Mouse (Mus musculus) left cerebral cortex, postnatal 36 days (tissue): Measurements from ENCODE around the gene Ttc29. TPM values are rescaled to one million over a fixed set of nuclear protein-coding genes. Genes with fewer than 3 reads are reported as not detected.

ENCODE experiments used
- DNase-seq, 2 experiments: peaks; one replicate each; pipeline ENCODE4 v3.0.0; 2021 to 2022; ENCODE audit warnings: low spot score in 2 of 2, mixed read lengths in 1 of 2
- intact Hi-C: fragments of 180-260 bp; cut with DNase I; formaldehyde crosslinking; loops from one replicate; pipeline ENCODE4 v1.15.1; 2025
- total RNA-seq, 2 experiments: library from RNA; stranded (reverse); gene quantifications; 2 replicates each; pipeline ENCODE4 v1.2.3; 2021

Gene Ttc29
- total RNA-seq, 2 experiments from 2014 or later = 0.74 TPM; not detected in 1

DNA sequence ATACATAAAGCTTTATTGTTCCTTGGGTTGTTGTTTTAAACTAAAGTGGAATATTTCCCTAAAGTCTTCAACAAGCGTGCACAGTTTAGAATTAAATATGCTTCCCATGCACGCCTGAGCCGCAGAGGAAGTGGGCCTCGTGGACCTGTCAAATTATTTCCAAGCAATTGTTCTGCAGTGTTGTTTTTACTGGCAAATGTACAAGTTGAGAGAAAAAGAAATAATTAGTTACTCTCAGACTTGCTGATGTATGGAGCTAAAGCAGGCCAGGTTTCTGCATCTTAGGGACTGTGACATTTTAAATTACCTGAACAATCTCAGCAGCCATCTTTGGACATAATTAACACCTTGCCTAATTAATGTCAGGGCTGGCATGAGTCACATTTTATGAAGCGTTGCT, 58.3 kb downstream of the Ttc29 start:
- intact Hi-C loops = no loop called here
- no peak for DNase-seq

DNA sequence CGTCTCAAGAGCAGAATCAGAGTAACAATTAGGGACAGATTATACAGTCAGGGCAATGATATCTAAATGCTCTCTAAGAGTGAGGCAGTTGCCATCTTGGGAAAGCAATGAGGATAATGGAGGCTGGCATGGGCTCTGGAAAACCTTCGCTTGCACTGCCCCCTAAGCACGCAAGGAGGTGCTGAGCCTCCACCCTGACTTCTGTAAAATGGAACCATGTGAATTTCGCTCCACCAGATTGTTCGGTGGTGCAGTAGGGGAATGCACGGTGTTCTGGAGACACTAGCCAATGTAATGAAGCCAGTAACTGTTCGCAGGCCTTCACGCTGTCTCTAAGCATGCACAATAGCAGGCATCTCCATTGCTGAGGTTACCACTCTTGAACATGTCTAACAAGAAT, 63.0 kb downstream of the Ttc29 start:
- no peak for DNase-seq
- intact Hi-C loops = no loop called here

DNA sequence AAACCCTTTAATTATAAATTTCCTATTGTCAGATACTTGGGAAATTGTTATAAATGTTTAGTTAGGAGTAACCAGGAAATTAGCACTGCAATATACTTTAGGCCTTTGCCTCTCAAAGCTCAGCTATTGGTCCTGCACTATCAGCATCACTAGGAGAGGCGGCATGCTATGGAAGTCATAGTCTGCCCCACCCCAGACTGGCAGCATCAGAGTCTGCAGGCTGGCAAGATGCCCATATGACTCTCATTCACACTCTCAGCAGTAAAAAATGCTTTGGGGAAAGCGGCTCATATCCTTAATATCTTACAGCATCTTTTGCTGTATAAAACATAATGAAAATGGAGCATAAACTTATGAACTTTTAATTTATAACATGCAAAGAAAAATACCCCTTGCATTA, 64.3 kb downstream of the Ttc29 start:
- intact Hi-C loops = no loop called here
- DNase-seq = no peak

DNA sequence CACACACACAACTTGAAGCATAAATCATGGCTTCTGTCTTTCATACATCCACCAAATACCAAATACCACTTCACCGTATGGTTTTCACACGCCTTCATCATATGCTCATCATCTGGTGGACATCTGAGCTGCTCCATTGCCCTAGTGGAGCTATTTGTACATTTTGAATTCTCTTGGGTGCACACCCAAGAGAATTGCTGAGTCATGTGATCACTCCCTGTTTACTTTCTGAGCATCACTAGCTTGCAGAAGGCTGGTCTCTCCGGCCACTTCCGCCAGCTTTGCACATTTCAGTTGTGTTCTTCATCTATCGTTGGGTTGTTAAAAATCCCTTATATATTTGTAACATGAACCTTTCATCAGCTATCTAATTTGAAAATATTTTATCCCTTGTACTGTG, 65.5 kb downstream of the Ttc29 start:
- DNase-seq = no peak
- intact Hi-C loops = no loop called here

DNA sequence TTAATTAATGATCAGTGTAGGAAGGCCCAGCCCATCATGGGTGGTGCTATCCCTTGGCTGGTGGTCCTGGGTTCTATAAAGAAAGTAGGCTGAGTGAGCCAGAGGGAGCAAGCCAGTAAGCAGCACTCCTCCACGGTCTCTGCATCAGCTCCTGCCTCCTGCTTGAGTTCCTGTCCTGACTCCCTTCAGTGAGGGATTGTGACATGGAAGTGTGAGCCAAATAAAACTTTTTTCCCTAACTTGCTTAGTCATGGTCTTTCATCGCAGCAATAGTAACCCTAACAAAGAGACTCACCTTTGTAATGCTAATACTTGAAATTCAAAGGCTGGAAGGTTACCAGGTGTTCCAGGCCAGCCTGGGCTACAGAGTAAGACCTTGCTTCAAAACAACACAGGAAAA, 71.7 kb downstream of the Ttc29 start:
- intact Hi-C loops = no loop called here
- DNase-seq = no peak

GRCm38 (mm10) chr8:78285366-78285765, 72.3 kb downstream of the Ttc29 start:
- intact Hi-C loops = no loop called here
- no peak for DNase-seq

DNA sequence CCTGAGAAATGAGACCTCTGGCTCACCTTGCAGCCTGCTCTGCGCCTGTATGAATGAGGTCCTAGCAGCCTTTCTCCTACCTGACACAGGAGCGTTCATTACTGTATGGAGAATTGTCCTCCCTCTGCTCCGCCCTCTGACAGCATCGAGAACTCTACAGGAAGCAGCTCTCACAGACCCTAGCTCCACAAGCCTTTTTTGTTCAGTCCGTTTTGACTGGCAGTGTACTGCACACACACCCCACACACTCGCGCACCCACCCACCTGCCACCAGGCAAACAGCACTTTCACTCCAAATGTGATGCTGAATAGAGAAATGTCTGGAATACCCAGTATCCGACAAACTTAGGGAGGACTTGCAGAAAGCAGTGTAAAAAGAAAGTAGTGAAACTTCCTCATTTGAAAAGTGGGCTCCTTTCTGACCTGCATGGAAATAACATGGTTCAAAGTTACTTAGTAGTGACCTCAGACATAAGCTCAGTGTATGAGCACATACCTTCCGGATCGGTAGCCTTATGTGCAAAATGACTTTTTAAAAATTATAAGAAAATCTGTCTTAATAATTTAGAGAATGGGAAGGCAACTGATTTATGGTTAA, 76.4 kb downstream of the Ttc29 start:
- intact Hi-C loops = no loop called here
- DNase-seq = peak; percentile 14 to 17

DNA sequence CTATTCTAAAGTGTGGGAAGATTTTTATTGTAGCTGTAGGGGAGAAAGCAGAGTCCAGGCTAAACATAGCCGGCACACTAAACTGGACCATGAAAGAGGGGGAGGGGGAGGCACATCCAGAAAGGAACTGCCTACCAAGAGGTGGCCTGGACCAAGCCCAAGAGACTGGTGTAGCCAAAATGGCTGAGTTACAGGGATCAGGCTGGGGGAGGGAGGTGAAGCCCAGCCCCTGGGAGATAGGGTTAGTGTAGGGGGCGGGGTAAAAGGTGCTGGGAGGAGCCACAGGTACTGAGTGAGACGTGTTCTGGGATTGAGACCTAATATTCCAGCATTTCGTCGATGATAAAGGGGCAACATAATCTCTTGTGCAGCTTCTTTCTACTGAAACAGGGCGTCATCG, 77.2 kb downstream of the Ttc29 start:
- DNase-seq = no peak
- intact Hi-C loops = no loop called here

DNA sequence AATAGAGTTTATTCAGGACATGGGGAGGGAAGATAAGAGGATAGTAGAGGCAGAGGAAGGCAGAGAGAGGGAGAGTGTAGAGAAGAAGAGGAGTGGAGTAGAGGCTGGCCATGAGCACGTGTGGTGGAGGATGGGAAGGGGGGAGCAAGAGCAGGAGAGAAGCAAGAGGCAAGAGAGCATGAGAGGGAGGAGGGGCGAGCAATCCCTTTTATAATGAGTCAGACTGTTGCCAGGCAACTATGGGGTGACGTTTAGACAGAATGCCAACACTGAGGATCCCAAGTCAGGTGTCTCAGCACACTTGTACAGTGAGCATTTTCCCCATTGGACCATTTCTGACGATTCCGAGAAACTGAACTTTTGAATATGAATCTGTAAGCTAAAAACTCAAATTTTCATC, 82.4 kb downstream of the Ttc29 start:
- no peak for DNase-seq
- intact Hi-C loops = no loop called here

- intact Hi-C loops = no loop called here
- DNase-seq = no peak
Measured at GRCm38 (mm10) chr8:78303579-78303978, 90.5 kb downstream of the Ttc29 start.

DNA sequence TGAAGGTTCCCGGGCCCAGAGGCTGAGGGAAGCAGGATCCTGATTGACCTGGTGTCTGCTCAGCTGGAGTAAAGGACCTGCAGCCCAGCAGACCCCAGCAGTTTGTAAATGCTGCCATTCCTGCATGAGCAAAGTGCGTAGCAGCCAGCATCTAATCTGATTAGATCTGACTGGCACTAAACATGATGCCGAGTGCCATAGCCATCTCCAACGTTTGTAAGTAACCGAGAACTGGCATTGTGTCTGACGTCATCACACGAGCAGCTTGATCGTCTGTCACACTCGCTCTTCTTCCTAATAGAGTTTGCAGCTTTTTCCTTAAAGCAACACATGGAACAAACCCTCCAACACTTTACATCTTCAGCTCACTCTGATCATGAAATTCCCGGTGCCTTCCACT, 93.5 kb downstream of the Ttc29 start:
- no peak for DNase-seq
- intact Hi-C loops = no loop called here

GRCm38 (mm10) chr8:78307131-78307530, 94.0 kb downstream of the Ttc29 start:
- intact Hi-C loops = no loop called here
- no peak for DNase-seq

GRCm38 (mm10) chr8:78309539-78309938, 96.4 kb downstream of the Ttc29 start:
- DNase-seq = no peak
- intact Hi-C loops = no loop called here

- intact Hi-C loops = no loop called here
- no peak for DNase-seq
Measured at GRCm38 (mm10) chr8:78315576-78315975, 102.5 kb downstream of the Ttc29 start.

GRCm38 (mm10) chr8:78317666-78318065, 104.6 kb downstream of the Ttc29 start:
- no peak for DNase-seq
- intact Hi-C loops = no loop called here

DNA sequence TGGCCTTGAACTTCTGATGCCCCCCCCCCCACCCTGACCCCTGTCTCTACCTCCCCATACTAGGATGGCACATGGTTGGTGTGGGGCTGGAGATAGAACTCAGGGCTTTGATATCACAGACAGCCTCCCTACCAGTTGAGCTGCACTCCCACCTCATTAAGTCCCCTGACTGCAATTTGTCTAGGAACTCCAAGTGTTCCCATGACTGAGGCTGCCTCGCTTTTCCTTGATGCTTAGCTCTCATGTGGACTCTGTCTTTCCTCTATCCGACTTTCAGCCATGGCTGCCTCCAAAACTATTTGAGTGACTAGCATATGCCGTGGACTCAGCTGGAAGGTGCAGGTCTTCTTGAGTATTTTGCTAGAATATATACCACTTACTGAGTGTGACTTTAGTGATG, 110.3 kb downstream of the Ttc29 start:
- intact Hi-C loops = no loop called here
- no peak for DNase-seq

GRCm38 (mm10) chr8:78340689-78341529, 127.8 kb downstream of the Ttc29 start:
- intact Hi-C loops = no loop called here
- DNase-seq = peak in 1 of 2 experiments; percentile 5

DNA sequence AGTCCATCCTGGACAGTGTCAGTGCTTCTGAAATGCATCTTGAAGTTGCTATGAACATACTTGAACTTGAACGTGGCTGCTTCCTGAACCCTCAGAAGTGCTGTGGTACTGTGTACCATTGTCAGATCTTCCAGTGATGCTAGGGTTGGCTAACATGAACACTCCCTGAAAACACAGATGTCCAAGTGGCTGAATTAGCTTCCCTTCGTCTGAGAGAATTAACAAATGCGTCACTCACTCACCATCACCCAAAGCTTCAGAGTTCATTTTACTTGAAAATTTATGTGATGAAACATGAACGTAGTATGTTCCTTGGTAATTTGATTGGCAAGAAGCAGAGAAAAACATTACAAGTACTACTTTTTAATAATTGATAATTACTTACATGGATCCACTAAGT, 129.1 kb downstream of the Ttc29 start:
- DNase-seq = no peak
- intact Hi-C loops = no loop called here

GRCm38 (mm10) chr8:78344006-78344405, 130.9 kb downstream of the Ttc29 start:
- no peak for DNase-seq
- intact Hi-C loops = no loop called here

DNA sequence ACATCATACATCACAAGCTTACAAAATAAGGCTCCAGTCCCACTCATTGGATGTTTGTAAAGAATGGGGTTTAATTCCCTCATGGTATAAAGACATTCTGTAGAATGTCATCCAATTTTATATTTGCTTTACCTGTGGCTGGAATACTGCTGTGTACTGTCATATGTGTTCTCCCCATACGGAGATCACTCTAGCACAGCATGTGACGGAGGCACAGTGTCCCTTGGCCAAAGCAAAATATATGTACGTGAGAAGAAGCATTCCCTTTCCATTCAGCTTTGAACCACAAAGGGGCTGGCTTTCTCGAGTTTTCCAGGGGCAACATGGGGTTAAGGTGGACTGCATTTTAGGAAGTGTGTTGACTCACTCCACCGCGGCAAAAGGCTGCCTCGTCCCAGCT, 132.6 kb downstream of the Ttc29 start:
- no peak for DNase-seq
- intact Hi-C loops = no loop called here

- intact Hi-C loops = no loop called here
- DNase-seq = no peak
Measured at GRCm38 (mm10) chr8:78346131-78346621, 133.1 kb downstream of the Ttc29 start.
